Mouse (Mus musculus) macrophage (primary cell): ENCODE measurements around the gene Plekhg2. TPM values are rescaled to one million over a fixed set of nuclear protein-coding genes. Genes with fewer than 3 reads are reported as not detected.
A peak's percentile ranks its signal among the peaks of the same experiment; 100 is the strongest.

Experiments used
- H3K27ac ChIP-seq: fragments of 350-480 bp; formaldehyde crosslinking; 2 replicates; pipeline ENCODE4 v1.9.0; 2021
- H3K36me3 ChIP-seq: fragments of 350-480 bp; formaldehyde crosslinking; 2 replicates; pipeline ENCODE4 v1.9.0; 2021; ENCODE audit errors: inconsistent target
- H3K4me3 ChIP-seq: fragments of 350-480 bp; formaldehyde crosslinking; 2 replicates; pipeline ENCODE4 v1.9.0; 2021; ENCODE audit errors: inconsistent target
- H3K79me2 ChIP-seq: fragments of 350-480 bp; formaldehyde crosslinking; 2 replicates; pipeline ENCODE4 v1.9.0; 2021; ENCODE audit errors: inconsistent target
- WGBS: methylation state at CpG from one replicate; pipeline ENCODE4 v1.1.7; 2026; ENCODE audit warnings: inconsistent platforms; ENCODE audit not compliant: missing documents; 5-methylcytosine and 5-hydroxymethylcytosine counted together
- polyA plus RNA-seq: library from polyadenylated mRNA; stranded (reverse); fragments of 250-400 nt; gene quantifications from 3 replicates; pipeline ENCODE4 v1.2.4, GENCODE M21; 2018; ENCODE audit warnings: inconsistent platforms

The Plekhg2 gene
- polyA plus RNA-seq, 1 experiment from 2014 or later: 7.0 TPM

GRCm38 (mm10) chr7:28348601-28349000 lies 23.8 kb downstream of the Plekhg2 start:
- Histone ChIP-seq H3K79me2 (peaks cover 18% of the 10 kb centered on the region), H3K27ac (peak overlapping the region; percentile 29; the same call in 1 of the 2 replicates), H3K36me3 (peaks cover 11% of the 10 kb centered on the region; the same call in 1 of the 2 replicates), H3K4me3 (no peak overlapping the region)
- 83% methylated on average over 7 of the region's 7 CpGs for WGBS

- H3K4me3 ChIP-seq: no peak overlapping the region
- peak overlapping the region; percentile 29 for H3K27ac ChIP-seq
- H3K79me2 ChIP-seq: peaks cover 18% of the 10 kb centered on the region
- 30% methylated on average over 3 of the region's 3 CpGs for WGBS
- peaks cover 3% of the 10 kb centered on the region; the same call in 1 of the 2 replicates for H3K36me3 ChIP-seq
Measured at GRCm38 (mm10) chr7:28347746-28348145, 24.7 kb downstream of the Plekhg2 start.

- Histone ChIP-seq H3K36me3 (no peaks in the 10 kb centered on the region), H3K4me3 (no peak overlapping the region), H3K79me2 (no peaks in the 10 kb centered on the region), H3K27ac (no peak overlapping the region)
- WGBS: 2% methylated on average over 4 of the region's 4 CpGs
Measured at GRCm38 (mm10) chr7:28344637-28345036, 27.8 kb downstream of the Plekhg2 start.

GRCm38 (mm10) chr7:28341381-28341780 lies 31.0 kb downstream of the Plekhg2 start:
- Histone ChIP-seq H3K4me3 (no peak overlapping the region), H3K79me2 (peaks cover 21% of the 10 kb centered on the region), H3K27ac (no peak overlapping the region), H3K36me3 (no peaks in the 10 kb centered on the region)
- WGBS: 85% methylated on average over 7 of the region's 7 CpGs

- H3K27ac ChIP-seq: peak overlapping the region; percentile 83
- H3K4me3 ChIP-seq: peak overlapping the region; percentile 71
- H3K36me3 ChIP-seq: no peaks in the 10 kb centered on the region; the same call in 1 of the 2 replicates
- 13% methylated on average over 16 of the region's 19 CpGs for WGBS
- H3K79me2 ChIP-seq: peaks cover 41% of the 10 kb centered on the region
Measured at GRCm38 (mm10) chr7:28339213-28339917, 33.0 kb downstream of the Plekhg2 start.

- Histone ChIP-seq H3K27ac (peak within 1 kb of the TSS; percentile 83), H3K4me3 (peak within 1 kb of the TSS; percentile 71), H3K79me2 (peaks cover 51% of the 10 kb centered on the region), H3K36me3 (no peaks in the 10 kb centered on the region; the same call in 1 of the 2 replicates)
- WGBS: under 1% methylated on average over 62 of the region's 77 CpGs
Measured at GRCm38 (mm10) chr7:28338108-28338998, 34.0 kb downstream of the Plekhg2 start, which contains the start of gene Supt5. TSS of gene Supt5 (minus strand) at chr7:28338746.

GRCm38 (mm10) chr7:28335471-28335870 lies 36.9 kb downstream of the Plekhg2 start:
- H3K36me3 ChIP-seq: peaks cover 5% of the 10 kb centered on the region; the same call in 1 of the 2 replicates
- 92% methylated on average over 2 of the region's 2 CpGs for WGBS
- peaks cover 80% of the 10 kb centered on the region for H3K79me2 ChIP-seq
- no peak overlapping the region for H3K4me3 ChIP-seq
- no peak overlapping the region for H3K27ac ChIP-seq

- peaks cover 13% of the 10 kb centered on the region for H3K36me3 ChIP-seq
- 92% methylated on average over 4 of the region's 4 CpGs for WGBS
- peaks cover 82% of the 10 kb centered on the region for H3K79me2 ChIP-seq
- no peak overlapping the region for H3K4me3 ChIP-seq
- no peak overlapping the region for H3K27ac ChIP-seq
Measured at GRCm38 (mm10) chr7:28334534-28334933, 37.9 kb downstream of the Plekhg2 start.

GRCm38 (mm10) chr7:28328260-28328659 lies 44.1 kb downstream of the Plekhg2 start:
- Histone ChIP-seq H3K79me2 (peaks cover 30% of the 10 kb centered on the region), H3K36me3 (peaks cover 66% of the 10 kb centered on the region), H3K4me3 (no peak overlapping the region), H3K27ac (no peak overlapping the region)
- WGBS: 95% methylated on average over 2 of the region's 2 CpGs

GRCm38 (mm10) chr7:28326457-28326856 lies 45.9 kb downstream of the Plekhg2 start:
- no peak overlapping the region for H3K27ac ChIP-seq
- peaks cover 12% of the 10 kb centered on the region for H3K79me2 ChIP-seq
- peaks cover 77% of the 10 kb centered on the region for H3K36me3 ChIP-seq
- 92% methylated on average over 4 of the region's 4 CpGs for WGBS
- no peak overlapping the region for H3K4me3 ChIP-seq

GRCm38 (mm10) chr7:28325293-28325692 lies 47.1 kb downstream of the Plekhg2 start:
- no peak overlapping the region for H3K4me3 ChIP-seq
- H3K79me2 ChIP-seq: peaks cover under 1% of the 10 kb centered on the region; the same call in 1 of the 2 replicates
- WGBS: 92% methylated on average over 8 of the region's 8 CpGs

GRCm38 (mm10) chr7:28321974-28322720 lies 50.3 kb downstream of the Plekhg2 start:
- 56% methylated on average over 14 of the region's 15 CpGs for WGBS
- Histone ChIP-seq H3K36me3 (peaks cover 87% of the 10 kb centered on the region), H3K4me3 (no peak overlapping the region), H3K79me2 (no peaks in the 10 kb centered on the region), H3K27ac (no peak overlapping the region)

More at GRCm38 (mm10) chr7:28325293-28325692, 47.1 kb downstream of the Plekhg2 start:
- no peak overlapping the region for H3K27ac ChIP-seq
- H3K36me3 ChIP-seq: peaks cover 81% of the 10 kb centered on the region

GRCm38 (mm10) chr7:28318714-28319113 lies 53.7 kb downstream of the Plekhg2 start:
- 96% methylated on average over 17 of the region's 17 CpGs for WGBS
- Histone ChIP-seq H3K36me3 (peaks cover 81% of the 10 kb centered on the region), H3K79me2 (no peaks in the 10 kb centered on the region), H3K27ac (no peak overlapping the region), H3K4me3 (no peak overlapping the region)

GRCm38 (mm10) chr7:28318036-28318435 lies 54.4 kb downstream of the Plekhg2 start:
- no peak overlapping the region for H3K27ac ChIP-seq
- no peaks in the 10 kb centered on the region for H3K79me2 ChIP-seq
- 91% methylated on average over 3 of the region's 3 CpGs for WGBS
- no peak overlapping the region for H3K4me3 ChIP-seq
- peaks cover 74% of the 10 kb centered on the region for H3K36me3 ChIP-seq
